15 mouse cellular contexts compared by ENCODE assay signal in the genomic region with DNA sequence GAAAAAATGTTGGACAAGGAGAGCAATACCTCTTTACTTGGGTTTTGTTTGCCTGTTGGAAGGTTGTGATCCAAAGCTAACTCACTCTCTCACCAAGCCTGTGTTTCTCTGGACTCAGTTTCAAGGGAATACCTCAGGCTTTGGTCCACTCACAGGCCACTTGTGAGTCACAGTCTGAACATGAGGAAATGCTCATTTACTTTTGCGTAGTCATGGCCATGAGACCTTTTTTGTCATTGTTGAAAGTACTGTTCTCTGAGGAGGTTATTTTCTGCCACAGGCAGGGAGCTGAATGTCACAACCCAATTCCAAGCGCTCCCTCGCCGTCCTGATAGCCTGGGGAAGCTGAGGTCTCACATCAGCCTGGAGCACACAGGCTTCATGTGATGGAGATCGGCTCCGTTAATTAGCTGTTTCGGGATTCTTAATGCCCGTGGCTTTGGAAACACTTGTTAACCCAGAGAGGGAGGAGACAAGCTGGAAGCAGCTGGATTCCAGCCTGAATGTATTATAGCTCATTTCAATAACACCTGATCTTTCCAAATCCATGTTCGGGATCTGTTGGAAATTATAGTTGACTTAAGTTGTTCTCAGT.
DNase-seq lines count a peak whose midpoint lies in the region; ATAC-seq and TF ChIP-seq lines count a peak whose summit lies in the region.
"Had no signal": no experiment of that assay in that cellular context is flagged by ENCODE, and none has a peak within 500 bp of the region (broad histone marks: within the 10 kb centered on the region; RNA-seq: fewer than 3 reads in every experiment).

No protein-coding gene starts in this region.

- no peak overlapping the region for H3K4me3 ChIP-seq in hindbrain, embryonic 15.5 days
- H3K4me3 ChIP-seq in hindbrain, embryonic 16.5 days (ENCODE audit: low read length): no peak overlapping the region
- no peak overlapping the region for H3K4me3 ChIP-seq in limb, embryonic 10.5 days
- no peak overlapping the region for H3K4me3 ChIP-seq in myocyte
- no peak overlapping the region for H3K4me3 ChIP-seq in left cerebral cortex, adult 2 months
- H3K4me3 ChIP-seq: embryonic facial prominence, embryonic 13.5 days; megakaryocyte, embryonic 14.5 days; neural tube, embryonic 15.5 days had no signal

- H3K79me2 ChIP-seq in myocyte (ENCODE audit: control insufficient read depth, insufficient read depth): no peaks in the 10 kb centered on the region

- peak; percentile 22 for TF ChIP-seq POLR2A in myocyte (IDR thresholded peaks at IDR 0.05; ENCODE audit: insufficient read length, low read depth)

- H3K9ac ChIP-seq in hindbrain, embryonic 15.5 days: no peak overlapping the region
- H3K9ac ChIP-seq in hindbrain, embryonic 16.5 days (ENCODE audit: low read depth, low read length): no peak overlapping the region
- H3K9ac ChIP-seq: embryonic facial prominence, embryonic 13.5 days; liver, embryonic 14.5 days; neural tube, embryonic 15.5 days had no signal

- intact Hi-C loops in left cerebral cortex, adult 2 months (cut with DNase I): no loop called here

- CTCF ChIA-PET in Patski (lab: Charles Lee): interaction anchor here (4.4 kb wide), 1 partner anchor 12 kb away, joined by 32 read pairs; no protein-coding TSS in a partner anchor

- H3K27me3 ChIP-seq in hindbrain, embryonic 15.5 days: no peaks in the 10 kb centered on the region
- no peaks in the 10 kb centered on the region for H3K27me3 ChIP-seq in hindbrain, embryonic 16.5 days (replicated peaks; ENCODE audit: control insufficient read depth, insufficient read depth, low read length)
- H3K27me3 ChIP-seq in Patski: no peaks in the 10 kb centered on the region
- H3K27me3 ChIP-seq in limb, embryonic 10.5 days (ENCODE audit: low read depth, poor library complexity, severe bottlenecking): no peaks in the 10 kb centered on the region
- no peaks in the 10 kb centered on the region for H3K27me3 ChIP-seq in myocyte (ENCODE audit: control insufficient read depth, insufficient read depth, insufficient read length)
- H3K27me3 ChIP-seq: embryonic facial prominence, embryonic 13.5 days; megakaryocyte, embryonic 14.5 days; neural tube, embryonic 15.5 days had no signal

- no peak for TF ChIP-seq CTCF in Patski (IDR thresholded peaks at IDR 0.05)
- no peak for TF ChIP-seq CTCF in left cerebral cortex, adult 2 months (IDR thresholded peaks at IDR 0.05)

- no peak for DNase-seq in Patski (ENCODE audit: low read depth, low spot score)
- no peak for DNase-seq in limb, embryonic 10.5 days (ENCODE audit: low spot score)
- no peak for DNase-seq in c-Kit-positive CD71-positive TER-119-positive erythroid progenitor cells, embryonic 14.5 days (ENCODE audit: low spot score)
- no peak for DNase-seq in left cerebral cortex, adult 2 months (ENCODE audit: extremely low spot score in 1 of 2, low spot score in 2 of 2)
- DNase-seq: cerebellum, adult 11 months; layer of hippocampus, adult 9-11 months; thymus, adult 2 months had no signal

- POLR2A ChIA-PET in Patski (lab: Charles Lee): no interaction called here

- H3K36me3 ChIP-seq in hindbrain, embryonic 15.5 days: no peaks in the 10 kb centered on the region
- H3K36me3 ChIP-seq in hindbrain, embryonic 16.5 days (ENCODE audit: control insufficient read depth, insufficient read depth, low read length): no peaks in the 10 kb centered on the region
- H3K36me3 ChIP-seq in limb, embryonic 10.5 days: no peaks in the 10 kb centered on the region
- no peaks in the 10 kb centered on the region for H3K36me3 ChIP-seq in myocyte (ENCODE audit: control insufficient read depth, insufficient read depth)
- H3K36me3 ChIP-seq: embryonic facial prominence, embryonic 13.5 days; neural tube, embryonic 15.5 days had no signal

- no peak overlapping the region for H3ac ChIP-seq in myocyte (ENCODE audit: control insufficient read depth, insufficient read length)

- ATAC-seq in hindbrain, embryonic 15.5 days (ENCODE audit: low FRiP score, low read depth): no peak
- ATAC-seq in hindbrain, embryonic 16.5 days: no peak
- ATAC-seq in Patski: peak; percentile 85

- in situ Hi-C loops in Patski (cut with MboI; ENCODE audit: low pct_unique_long_range_greater_than_20kb): loop anchor here (25.0 kb wide), 1 partner anchor 670 kb away; no protein-coding TSS in a partner anchor

- no peak overlapping the region for H3K27ac ChIP-seq in hindbrain, embryonic 15.5 days (replicated peaks)
- H3K27ac ChIP-seq in hindbrain, embryonic 16.5 days (ENCODE audit: low read depth, low read length): no peak overlapping the region
- peak overlapping the region; percentile 25; the same call in 1 of the 2 replicates for H3K27ac ChIP-seq in limb, embryonic 10.5 days
- no peak overlapping the region for H3K27ac ChIP-seq in left cerebral cortex, adult 2 months
- H3K27ac ChIP-seq: embryonic facial prominence, embryonic 13.5 days; kidney, postnatal 0 days; liver, embryonic 14.5 days; neural tube, embryonic 15.5 days had no signal

- H3K9me3 ChIP-seq in hindbrain, embryonic 15.5 days: no peaks in the 10 kb centered on the region
- no peaks in the 10 kb centered on the region for H3K9me3 ChIP-seq in hindbrain, embryonic 16.5 days (ENCODE audit: control insufficient read depth, low read length)
- H3K9me3 ChIP-seq in limb, embryonic 10.5 days (replicated peaks): no peaks in the 10 kb centered on the region
- H3K9me3 ChIP-seq: embryonic facial prominence, embryonic 13.5 days; megakaryocyte, embryonic 14.5 days; neural tube, embryonic 15.5 days had no signal

- 70% methylated on average over 9 of the region's 9 CpGs for WGBS in hindbrain, embryonic 15.5 days
- WGBS in hindbrain, embryonic 16.5 days: 60% methylated on average over 9 of the region's 9 CpGs
- 76% methylated on average over 9 of the region's 9 CpGs for whole genome bisulfite sequencing in limb, embryonic 10.5 days

- peaks cover 10% of the 10 kb centered on the region for H3K4me1 ChIP-seq in hindbrain, embryonic 15.5 days (replicated peaks)
- peaks cover 6% of the 10 kb centered on the region for H3K4me1 ChIP-seq in hindbrain, embryonic 16.5 days (ENCODE audit: control insufficient read depth, insufficient read depth, low read depth, low read length)
- peaks cover 13% of the 10 kb centered on the region for H3K4me1 ChIP-seq in limb, embryonic 10.5 days

- 0 out of 2 replicates have a peak overlapping the region, but pooled peaks have one; percentile 2 for H3K4me2 ChIP-seq in hindbrain, embryonic 15.5 days
- H3K4me2 ChIP-seq in hindbrain, embryonic 16.5 days (ENCODE audit: low read length): no peak overlapping the region; the same call in 1 of the 2 replicates
- H3K4me2 ChIP-seq in myocyte (ENCODE audit: low read depth): peak overlapping the region; percentile 89
- H3K4me2 ChIP-seq: embryonic facial prominence, embryonic 13.5 days; neural tube, embryonic 15.5 days had no signal

TF ChIP-seq in myocyte, 11 proteins besides CTCF, POLR2A, EP300 and RAD21:
- no peak for TF ChIP-seq TCF3 (IDR thresholded peaks at IDR 0.05; ENCODE audit: insufficient read length, low read depth)
- TF ChIP-seq CEBPB (IDR thresholded peaks at IDR 0.05; ENCODE audit: insufficient read depth, poor library complexity, severe bottlenecking): 0 out of 2 replicates have a peak, but pooled peaks have one; percentile 7
- TF ChIP-seq MAX (IDR thresholded peaks at IDR 0.05; ENCODE audit: low read depth): no peak
